Mouse (Mus musculus) urinary bladder, adult 2 months (tissue): ENCODE measurements around the gene Gm20388. TPM values are rescaled to one million over a fixed set of nuclear protein-coding genes. Genes with fewer than 3 reads are reported as not detected.

ENCODE experiments used
- DNase-seq: peaks from one replicate; pipeline ENCODE4 v3.0.0; 2022; ENCODE audit warnings: low spot score
- polyA plus RNA-seq: library from polyadenylated mRNA; depleted of rRNA; stranded (reverse); fragments of >200 nt; gene quantifications from 2 replicates; pipeline ENCODE4 v1.2.3, GENCODE M21; 2012

Gm20388 gene
- polyA plus RNA-seq, 1 experiment, result 50.2 TPM

GRCm38 (mm10) chr8:124310509-124310908 is 4399.9 kb downstream of the Gm20388 start:
- no peak for DNase-seq

GRCm38 (mm10) chr8:124311111-124311510 is 4400.5 kb downstream of the Gm20388 start:
- DNase-seq, result no peak

- DNase-seq, result no peak
Measured at GRCm38 (mm10) chr8:124311723-124312122, 4401.1 kb downstream of the Gm20388 start.

GRCm38 (mm10) chr8:124312228-124312627 is 4401.6 kb downstream of the Gm20388 start:
- no peak for DNase-seq

- no peak for DNase-seq
Measured at GRCm38 (mm10) chr8:124314803-124315202, 4404.2 kb downstream of the Gm20388 start.

- peak; percentile 47 for DNase-seq
Measured at GRCm38 (mm10) chr8:124316466-124317136, 4406.0 kb downstream of the Gm20388 start.

- DNase-seq, result no peak
Measured at GRCm38 (mm10) chr8:124317191-124317682, 4406.6 kb downstream of the Gm20388 start.

GRCm38 (mm10) chr8:124317821-124318220 is 4407.2 kb downstream of the Gm20388 start:
- DNase-seq, result no peak

- DNase-seq, result no peak
Measured at GRCm38 (mm10) chr8:124318612-124319315, 4408.1 kb downstream of the Gm20388 start.

GRCm38 (mm10) chr8:124319316-124319652 is 4408.6 kb downstream of the Gm20388 start:
- DNase-seq, result no peak

- no peak for DNase-seq
Measured at GRCm38 (mm10) chr8:124321227-124321840, 4410.7 kb downstream of the Gm20388 start.

- no peak for DNase-seq
Measured at GRCm38 (mm10) chr8:124323356-124323755, 4412.7 kb downstream of the Gm20388 start.

- DNase-seq, result peak; percentile 44
Measured at GRCm38 (mm10) chr8:124328259-124328658, 4417.6 kb downstream of the Gm20388 start.

- no peak for DNase-seq
Measured at GRCm38 (mm10) chr8:124329690-124330089, 4419.0 kb downstream of the Gm20388 start.

- no peak for DNase-seq
Measured at GRCm38 (mm10) chr8:124330433-124330832, 4419.8 kb downstream of the Gm20388 start.

- no peak for DNase-seq
Measured at GRCm38 (mm10) chr8:124331094-124331493, 4420.5 kb downstream of the Gm20388 start.

- DNase-seq, result no peak
Measured at GRCm38 (mm10) chr8:124331706-124332105, 4421.1 kb downstream of the Gm20388 start.

GRCm38 (mm10) chr8:124336302-124336701 is 4425.7 kb downstream of the Gm20388 start:
- no peak for DNase-seq

GRCm38 (mm10) chr8:124339742-124340141 is 4429.1 kb downstream of the Gm20388 start:
- no peak for DNase-seq

GRCm38 (mm10) chr8:124340360-124341068 is 4429.9 kb downstream of the Gm20388 start:
- no peak for DNase-seq

- DNase-seq, result no peak
Measured at GRCm38 (mm10) chr8:124343151-124343550, 4432.5 kb downstream of the Gm20388 start.

GRCm38 (mm10) chr8:124343991-124344390 is 4433.4 kb downstream of the Gm20388 start:
- no peak for DNase-seq
